Mouse (Mus musculus) stomach, postnatal 0 days (tissue): ENCODE data around the gene H2afy2. TPM values are rescaled to one million over a fixed set of nuclear protein-coding genes. Genes with fewer than 3 reads are reported as not detected.

ENCODE experiments used
- ATAC-seq: fragments of 200-750 bp; cut with Nextera tagmentation; 2 replicates; pipeline ENCODE4 v1.8.0; 2017; ENCODE audit not compliant: low FRiP score, low TSS enrichment
- DNase-seq: peaks from one replicate; pipeline ENCODE4 v3.0.0-alpha.2; 2016; ENCODE audit warnings: low spot score
- H3K27ac ChIP-seq: fragments of 300-500 bp; sonication (generic); replicated peaks from 2 replicates; pipeline ENCODE4 v1.5.1; 2014; ENCODE audit warnings: mild to moderate bottlenecking, control low read depth
- H3K27me3 ChIP-seq: fragments of 300-500 bp; sonication (generic); 2 replicates; pipeline ENCODE4 v1.6.1; 2014; ENCODE audit warnings: low read length; ENCODE audit not compliant: control insufficient read depth, insufficient read depth
- H3K36me3 ChIP-seq: fragments of 300-500 bp; sonication (generic); 2 replicates; pipeline ENCODE4 v1.6.1; 2014; ENCODE audit warnings: low read length, mixed read lengths; ENCODE audit not compliant: control insufficient read depth, insufficient read depth
- H3K4me1 ChIP-seq: fragments of 300-500 bp; sonication (generic); replicated peaks from 2 replicates; pipeline ENCODE4 v1.6.1; 2014; ENCODE audit warnings: antibody characterized with exemption; ENCODE audit not compliant: control insufficient read depth, insufficient read depth
- H3K4me2 ChIP-seq: fragments of 300-500 bp; sonication (generic); replicated peaks from 2 replicates; pipeline ENCODE4 v1.6.1; 2014; ENCODE audit warnings: low read depth, mild to moderate bottlenecking, control low read depth, moderate library complexity
- H3K4me3 ChIP-seq: fragments of 300-500 bp; sonication (generic); 2 replicates; pipeline ENCODE4 v1.5.1; 2014; ENCODE audit warnings: low read depth, low read length, control low read depth
- H3K9ac ChIP-seq: fragments of 300-500 bp; sonication (generic); 2 replicates; pipeline ENCODE4 v1.6.1; 2014; ENCODE audit warnings: mild to moderate bottlenecking, low read length, control low read depth, mixed read lengths
- H3K9me3 ChIP-seq: fragments of 300-500 bp; sonication (generic); 2 replicates; pipeline ENCODE4 v1.6.1; 2016; ENCODE audit warnings: low read length; ENCODE audit not compliant: control insufficient read depth
- CTCF ChIP-seq: IDR thresholded peaks from 2 replicates; pipeline ENCODE4 v1.5.1; 2016; ENCODE audit warnings: antibody characterized with exemption, low read depth, mild to moderate bottlenecking, moderate library complexity
- EP300 ChIP-seq: optimal IDR thresholded peaks from 2 replicates; pipeline ENCODE3; 2016; ENCODE audit warnings: antibody characterized with exemption
- WGBS: fragments of 180-500 bp; shearing (Covaris S2); extraction: QIAGEN DNeasy Blood & Tissue Kit; methylation state at CpG from one replicate; pipeline ENCODE4 v1.1.7; 2014; 5-methylcytosine and 5-hydroxymethylcytosine counted together
- polyA plus RNA-seq: library from polyadenylated mRNA; unstranded; fragments of >200 nt; fragmentation: Nextera tagmentation; extraction: Ambion mirVana; gene quantifications from 2 replicates; pipeline ENCODE4 v1.2.1, GENCODE M21; 2015

Gene H2afy2
- polyA plus RNA-seq, 1 experiment from 2014 or later = 26.0 TPM

DNA sequence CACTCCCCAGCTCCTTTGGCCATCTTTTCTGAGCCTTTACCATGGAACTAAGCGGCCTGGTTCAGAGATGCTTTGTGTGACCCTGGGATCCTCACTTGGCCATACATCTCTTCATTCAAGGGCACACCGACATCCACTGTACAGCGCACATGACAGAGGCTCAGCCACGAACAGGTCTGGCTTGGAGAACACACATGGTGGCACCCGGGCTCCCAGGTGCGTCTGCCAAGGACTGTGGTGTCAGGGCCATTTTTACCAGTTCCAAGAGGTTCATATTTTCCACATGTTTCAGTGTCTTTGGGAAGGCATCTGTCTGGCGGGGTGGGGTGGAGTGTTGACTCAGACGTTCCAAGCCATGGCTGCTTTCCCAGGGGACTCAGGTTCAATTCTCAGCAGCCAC, 41.6 kb downstream of the H2afy2 start:
- no peak overlapping the region for H3K27ac ChIP-seq
- H3K4me3 ChIP-seq = no peak overlapping the region
- no peak overlapping the region for H3K9ac ChIP-seq
- TF ChIP-seq CTCF (no peak), EP300 (no peak)
- H3K4me2 ChIP-seq = no peak overlapping the region
- no peaks in the 10 kb centered on the region for H3K4me1 ChIP-seq
- ATAC-seq (no peak), DNase-seq (no peak)
- 0 out of 2 replicates have a peak, but pooled peaks cover 12% of the 10 kb centered on the region for H3K36me3 ChIP-seq
- WGBS = 93% methylated on average over 8 of the region's 8 CpGs
- H3K9me3 ChIP-seq = no peaks in the 10 kb centered on the region
- H3K27me3 ChIP-seq = no peaks in the 10 kb centered on the region

DNA sequence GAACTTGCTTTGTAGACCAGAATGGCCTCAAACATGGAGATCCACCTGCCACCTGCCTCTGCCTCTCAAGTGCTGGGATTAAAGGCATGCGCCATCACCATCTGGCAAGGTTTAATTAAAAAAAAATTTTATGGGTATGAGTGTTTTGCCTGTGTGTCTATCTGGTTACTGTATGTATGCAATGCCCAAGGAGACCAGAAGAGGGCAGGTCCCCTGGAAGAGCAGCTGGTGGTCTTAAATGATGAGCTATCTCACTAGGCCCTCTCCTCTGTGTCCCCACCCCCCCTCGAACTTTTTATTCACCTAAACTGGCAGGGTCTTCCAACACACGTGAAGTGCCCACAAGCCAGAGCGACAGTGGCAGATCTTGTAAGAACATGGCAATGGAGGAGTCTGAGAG, 42.1 kb downstream of the H2afy2 start:
- H3K4me3 ChIP-seq = no peak overlapping the region
- no peak overlapping the region for H3K9ac ChIP-seq
- H3K27me3 ChIP-seq = no peaks in the 10 kb centered on the region
- ATAC-seq = no peak
- WGBS = 86% methylated on average over 4 of the region's 4 CpGs
- H3K27ac ChIP-seq = no peak overlapping the region
- no peak overlapping the region for H3K4me2 ChIP-seq
- no peaks in the 10 kb centered on the region for H3K9me3 ChIP-seq
- no peaks in the 10 kb centered on the region for H3K4me1 ChIP-seq
- 0 out of 2 replicates have a peak, but pooled peaks cover 12% of the 10 kb centered on the region for H3K36me3 ChIP-seq
- no peak for DNase-seq
- TF ChIP-seq EP300 = no peak
- peak; percentile 56 for TF ChIP-seq CTCF

DNA sequence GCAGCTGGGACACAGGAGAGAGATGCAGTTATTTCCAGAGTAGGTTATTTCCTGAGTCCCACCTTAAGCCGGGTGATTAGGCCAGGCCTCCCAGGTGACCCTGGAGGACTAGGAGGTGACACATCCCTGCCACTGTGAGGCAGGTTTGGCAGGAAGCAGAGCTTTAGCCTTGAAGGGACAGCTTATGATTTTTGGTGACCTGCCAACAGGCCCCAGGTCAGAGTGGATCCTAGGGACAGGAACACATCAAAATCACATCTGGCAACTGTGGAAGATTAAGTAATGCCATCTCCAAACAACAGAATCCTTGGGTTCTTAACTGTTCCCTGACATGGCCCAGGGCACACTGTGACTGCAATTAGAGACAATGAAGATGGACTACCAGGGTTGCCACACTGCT, 42.6 kb downstream of the H2afy2 start:
- Histone ChIP-seq H3K27me3 (no peaks in the 10 kb centered on the region), H3K4me1 (no peaks in the 10 kb centered on the region), H3K27ac (no peak overlapping the region), H3K4me2 (no peak overlapping the region), H3K36me3 (0 out of 2 replicates have a peak, but pooled peaks cover 12% of the 10 kb centered on the region), H3K4me3 (no peak overlapping the region), H3K9ac (no peak overlapping the region), H3K9me3 (no peaks in the 10 kb centered on the region)
- no peak for ATAC-seq
- TF ChIP-seq CTCF = no peak
- no peak for TF ChIP-seq EP300
- no peak for DNase-seq
- WGBS = 71% methylated on average over 1 of the region's 1 CpGs

GRCm38 (mm10) chr10:61738126-61738525, 45.8 kb downstream of the H2afy2 start:
- Histone ChIP-seq H3K4me2 (no peak overlapping the region), H3K4me1 (no peaks in the 10 kb centered on the region), H3K36me3 (0 out of 2 replicates have a peak, but pooled peaks cover 5% of the 10 kb centered on the region), H3K4me3 (no peak overlapping the region), H3K27me3 (no peaks in the 10 kb centered on the region), H3K9me3 (no peaks in the 10 kb centered on the region), H3K27ac (no peak overlapping the region), H3K9ac (no peak overlapping the region)
- ATAC-seq (no peak), DNase-seq (no peak)
- WGBS = 93% methylated on average over 4 of the region's 4 CpGs
- TF ChIP-seq CTCF (no peak), EP300 (no peak)

DNA sequence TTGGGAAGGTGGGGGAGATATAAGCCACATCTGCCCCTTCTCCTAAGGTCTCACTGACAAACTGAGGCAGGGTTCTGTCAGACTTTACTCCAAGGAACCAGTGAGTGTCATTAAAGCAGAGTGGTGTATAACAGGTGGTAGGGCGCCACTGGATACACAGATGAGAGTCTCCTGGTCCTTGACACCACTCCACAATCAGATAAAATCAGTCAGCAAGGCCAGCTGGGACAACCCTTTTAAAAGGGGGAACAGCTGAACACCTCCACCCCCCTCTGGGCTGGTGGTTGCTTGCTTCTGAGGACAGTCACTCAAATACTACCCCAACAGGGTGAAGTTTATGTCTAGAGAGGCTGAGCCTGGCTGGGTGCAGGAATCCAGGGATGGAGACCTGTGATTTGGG, 46.4 kb downstream of the H2afy2 start:
- ATAC-seq (0 out of 2 replicates have a peak, but pooled peaks have one; percentile 9), DNase-seq (no peak)
- Histone ChIP-seq H3K27me3 (no peaks in the 10 kb centered on the region), H3K36me3 (0 out of 2 replicates have a peak, but pooled peaks cover 5% of the 10 kb centered on the region), H3K9me3 (no peaks in the 10 kb centered on the region), H3K4me2 (no peak overlapping the region), H3K9ac (no peak overlapping the region), H3K27ac (no peak overlapping the region), H3K4me3 (no peak overlapping the region), H3K4me1 (no peaks in the 10 kb centered on the region)
- no peak for TF ChIP-seq EP300
- TF ChIP-seq CTCF = no peak
- WGBS = 88% methylated on average over 1 of the region's 1 CpGs

DNA sequence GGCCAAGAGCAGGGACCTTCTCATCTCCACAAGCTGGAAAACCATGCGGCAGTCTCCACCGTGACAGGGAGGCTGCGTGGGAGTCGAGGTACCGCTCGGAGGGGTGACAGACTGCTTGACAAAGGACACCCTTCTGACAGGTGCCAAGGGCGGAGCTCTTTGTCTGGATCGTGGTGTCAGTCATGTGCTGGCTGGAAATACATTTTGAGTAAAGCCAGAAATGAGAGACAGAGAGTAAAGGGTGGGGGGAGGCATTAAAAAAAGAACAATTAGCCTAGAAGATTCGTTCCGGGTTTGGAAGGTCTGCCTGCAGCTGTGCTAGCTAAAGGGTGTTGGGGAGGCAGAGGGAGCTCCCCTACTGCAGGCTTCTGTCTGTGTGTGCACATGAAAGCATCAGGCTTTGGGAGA, 47.3 kb downstream of the H2afy2 start:
- no peak for TF ChIP-seq EP300
- no peak for TF ChIP-seq CTCF
- H3K4me1 ChIP-seq = no peaks in the 10 kb centered on the region
- H3K4me2 ChIP-seq = no peak overlapping the region
- H3K9me3 ChIP-seq = no peaks in the 10 kb centered on the region
- 61% methylated on average over 10 of the region's 10 CpGs for WGBS
- H3K27ac ChIP-seq = no peak overlapping the region
- H3K36me3 ChIP-seq = 0 out of 2 replicates have a peak, but pooled peaks cover 5% of the 10 kb centered on the region
- H3K27me3 ChIP-seq = no peaks in the 10 kb centered on the region
- H3K9ac ChIP-seq = no peak overlapping the region
- DNase-seq = no peak
- no peak for ATAC-seq
- H3K4me3 ChIP-seq = no peak overlapping the region
